Mouse (Mus musculus) forebrain, embryonic 15.5 days (tissue): ENCODE measurements at regions not wholly inside any gene's neighbourhood (a gene's known extent, or its start where the extent isn't known, plus 50 kb on each side); places are given as distances from the start of the nearest gene placed in this dataset.

Experiments
- ATAC-seq: fragments of 200-750 bp; cut with Nextera tagmentation; replicated peaks from 2 replicates; pipeline ENCODE4 v1.8.0; 2017; ENCODE audit warnings: mild to moderate bottlenecking, moderate TSS enrichment, moderate library complexity
- H3K27ac ChIP-seq: fragments of 300-500 bp; sonication (generic); replicated peaks from 2 replicates; pipeline ENCODE4 v1.5.1; 2015; ENCODE audit warnings: mild to moderate bottlenecking, inconsistent platforms
- H3K27me3 ChIP-seq: fragments of 300-500 bp; sonication (generic); 2 replicates; pipeline ENCODE4 v1.6.1; 2015; ENCODE audit warnings: inconsistent platforms
- H3K36me3 ChIP-seq: fragments of 300-500 bp; sonication (generic); 2 replicates; pipeline ENCODE4 v1.6.1; 2015; ENCODE audit warnings: mild to moderate bottlenecking, inconsistent platforms
- H3K4me1 ChIP-seq: fragments of 300-500 bp; sonication (generic); 2 replicates; pipeline ENCODE4 v1.6.1; 2015; ENCODE audit warnings: inconsistent platforms
- H3K4me2 ChIP-seq: fragments of 300-500 bp; sonication (generic); replicated peaks from 2 replicates; pipeline ENCODE4 v1.6.1; 2015; ENCODE audit warnings: mild to moderate bottlenecking, inconsistent platforms
- H3K4me3 ChIP-seq: fragments of 300-500 bp; sonication (generic); 2 replicates; pipeline ENCODE4 v1.5.1; 2015; ENCODE audit warnings: mild to moderate bottlenecking, inconsistent platforms
- H3K9ac ChIP-seq: fragments of 300-500 bp; sonication (generic); replicated peaks from 2 replicates; pipeline ENCODE4 v1.6.1; 2015; ENCODE audit warnings: mild to moderate bottlenecking, inconsistent platforms
- H3K9me3 ChIP-seq: fragments of 300-500 bp; sonication (generic); 2 replicates; pipeline ENCODE4 v1.6.1; 2016; ENCODE audit warnings: inconsistent platforms
- WGBS: fragments of 180-500 bp; shearing (Covaris S2); methylation state at CpG from one replicate; pipeline ENCODE4 v1.1.7; 2015; ENCODE audit warnings: mixed read lengths; 5-methylcytosine and 5-hydroxymethylcytosine counted together

DNA sequence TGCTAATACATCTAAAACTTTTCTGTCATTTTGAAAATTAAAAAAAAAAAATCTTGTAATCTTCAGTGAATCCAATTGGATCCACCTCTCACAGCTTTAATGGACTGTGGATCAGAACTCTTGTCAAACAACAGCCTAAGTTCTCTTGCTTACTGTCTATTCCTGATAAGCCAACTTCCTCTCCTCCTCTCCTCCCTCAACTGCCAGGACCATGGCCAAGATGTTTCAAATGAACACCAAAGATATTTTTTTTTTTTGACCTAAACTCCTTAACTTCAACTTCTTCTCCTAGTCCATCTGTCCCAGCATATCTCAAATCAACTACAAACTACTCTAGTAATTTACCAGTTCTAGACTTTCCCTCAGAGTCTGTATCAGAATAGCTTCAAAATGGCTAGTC, 1258.5 kb downstream of the Tbl1xr1 start:
- Histone ChIP-seq H3K4me1 (no peaks in the 10 kb centered on the region), H3K4me3 (no peak overlapping the region), H3K4me2 (no peak overlapping the region), H3K27me3 (no peaks in the 10 kb centered on the region), H3K9ac (no peak overlapping the region), H3K36me3 (no peaks in the 10 kb centered on the region), H3K27ac (no peak overlapping the region), H3K9me3 (no peaks in the 10 kb centered on the region)
- ATAC-seq = no peak

DNA sequence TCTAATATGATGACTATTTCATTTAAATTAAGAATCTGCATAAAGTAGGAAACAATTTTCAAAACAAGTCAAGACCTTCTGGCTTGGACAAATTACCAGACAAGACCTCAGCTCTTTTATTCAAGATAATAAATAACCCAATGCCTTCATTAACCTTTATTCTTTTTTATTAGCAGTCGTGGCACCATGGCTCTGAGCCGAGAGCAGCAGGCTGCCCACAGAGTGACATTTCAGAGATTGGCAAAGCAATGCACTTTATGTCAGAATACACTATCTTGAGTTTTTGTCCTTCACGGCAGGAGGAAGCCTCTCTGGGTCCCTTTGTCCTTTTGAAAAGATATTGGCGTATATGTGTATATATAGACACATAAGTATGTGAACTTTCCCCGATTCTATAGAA, 1297.9 kb downstream of the Tbl1xr1 start:
- WGBS = 70% methylated on average over 5 of the region's 5 CpGs
- no peaks in the 10 kb centered on the region for H3K9me3 ChIP-seq
- no peaks in the 10 kb centered on the region for H3K27me3 ChIP-seq
- ATAC-seq = no peak
- H3K4me1 ChIP-seq = no peaks in the 10 kb centered on the region
- H3K27ac ChIP-seq = no peak overlapping the region
- no peak overlapping the region for H3K4me3 ChIP-seq
- no peak overlapping the region for H3K9ac ChIP-seq
- H3K4me2 ChIP-seq = no peak overlapping the region
- no peaks in the 10 kb centered on the region for H3K36me3 ChIP-seq

DNA sequence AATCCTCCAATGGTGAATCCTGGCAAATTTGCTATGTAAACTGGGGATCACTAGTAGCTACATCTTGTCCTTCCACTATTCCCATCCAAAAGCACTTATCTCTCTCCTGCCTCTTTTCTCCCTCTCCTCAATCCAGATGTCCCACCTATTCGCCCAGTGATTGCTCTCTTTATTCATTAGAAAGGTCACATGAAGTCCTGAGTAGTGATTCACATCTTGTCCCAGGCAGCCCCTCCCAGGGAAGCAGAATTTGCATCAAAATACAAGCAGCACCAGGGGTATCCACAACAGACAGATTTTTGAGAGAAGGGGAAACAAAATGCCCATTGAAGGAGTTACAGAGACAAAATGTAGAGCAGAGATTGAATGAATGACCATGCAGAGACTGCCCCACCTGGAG, 1328.4 kb downstream of the Tbl1xr1 start:
- H3K27ac ChIP-seq = no peak overlapping the region
- no peak overlapping the region for H3K4me2 ChIP-seq
- H3K4me3 ChIP-seq = no peak overlapping the region
- no peaks in the 10 kb centered on the region for H3K4me1 ChIP-seq
- H3K9ac ChIP-seq = no peak overlapping the region
- ATAC-seq = no peak
- no peaks in the 10 kb centered on the region for H3K9me3 ChIP-seq
- 54% methylated on average over 1 of the region's 1 CpGs for WGBS
- H3K27me3 ChIP-seq = no peaks in the 10 kb centered on the region
- H3K36me3 ChIP-seq = no peaks in the 10 kb centered on the region

DNA sequence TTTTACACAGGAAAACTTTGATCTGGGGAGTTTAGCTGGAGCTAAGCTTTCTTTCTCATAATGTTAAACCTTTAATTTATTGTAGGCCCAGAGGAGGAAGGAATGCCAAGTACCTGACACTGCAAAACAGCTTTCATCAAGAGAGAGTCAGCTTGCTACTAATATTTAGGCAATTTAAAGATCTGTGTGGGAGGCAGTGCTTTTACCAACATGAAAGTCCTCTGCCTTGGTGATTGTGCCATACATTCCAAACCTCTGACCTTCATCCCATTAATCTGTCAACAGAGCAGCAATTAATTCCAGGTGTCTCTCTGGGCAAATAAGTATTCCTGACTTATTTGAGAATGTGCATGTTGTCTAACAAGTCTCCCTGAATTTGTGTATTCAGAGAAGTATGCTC, 1333.0 kb downstream of the Tbl1xr1 start:
- H3K4me3 ChIP-seq = no peak overlapping the region
- no peak for ATAC-seq
- H3K4me2 ChIP-seq = no peak overlapping the region

DNA sequence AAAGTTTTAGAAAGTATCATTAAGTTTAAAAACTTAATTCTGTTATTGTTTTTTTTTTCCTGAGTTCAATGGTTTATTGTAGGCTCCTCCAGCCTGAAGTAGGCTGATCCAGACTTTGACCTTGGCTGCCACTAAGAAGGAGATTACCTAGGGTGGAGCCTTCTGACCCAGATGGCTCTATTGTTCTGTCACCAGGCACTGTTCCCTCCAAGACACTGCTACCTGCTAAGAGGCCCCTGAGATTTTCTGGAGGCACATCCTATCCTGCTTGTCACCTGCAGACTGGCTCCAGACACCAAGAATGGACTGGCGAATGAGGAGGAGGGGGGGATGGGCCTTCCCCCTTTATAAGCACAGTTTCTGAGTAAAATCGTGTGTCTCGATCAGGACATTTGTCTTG, 1350.5 kb downstream of the Tbl1xr1 start:
- Histone ChIP-seq H3K9me3 (no peaks in the 10 kb centered on the region), H3K4me3 (no peak overlapping the region), H3K27me3 (no peaks in the 10 kb centered on the region), H3K4me2 (no peak overlapping the region), H3K27ac (no peak overlapping the region), H3K9ac (no peak overlapping the region), H3K36me3 (no peaks in the 10 kb centered on the region), H3K4me1 (no peaks in the 10 kb centered on the region)
- 85% methylated on average over 3 of the region's 3 CpGs for WGBS
- ATAC-seq = no peak

More for the DNA sequence above, 1333.0 kb downstream of the Tbl1xr1 start:
- H3K4me1 ChIP-seq = no peaks in the 10 kb centered on the region
- no peak overlapping the region for H3K27ac ChIP-seq
- no peaks in the 10 kb centered on the region for H3K27me3 ChIP-seq
- no peak overlapping the region for H3K9ac ChIP-seq
- no peaks in the 10 kb centered on the region for H3K9me3 ChIP-seq
- H3K36me3 ChIP-seq = no peaks in the 10 kb centered on the region

DNA sequence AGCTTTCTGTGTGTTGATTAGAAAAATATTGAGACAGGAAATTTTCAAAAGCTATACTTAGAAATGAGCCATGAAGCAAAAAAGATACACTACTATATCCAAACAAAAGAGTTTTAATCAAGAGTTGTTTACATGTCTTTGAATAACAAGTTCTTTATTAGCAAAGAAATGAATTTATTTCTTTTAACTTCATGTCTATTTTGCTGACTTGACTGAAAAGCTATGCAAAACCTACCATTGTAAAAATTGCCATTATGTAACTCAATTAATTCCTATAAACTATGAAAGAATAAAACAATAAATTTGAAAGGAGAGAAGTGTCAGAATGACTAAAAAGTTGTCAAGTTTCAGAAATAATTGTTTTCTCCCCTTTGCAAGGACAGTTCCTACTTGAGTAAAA, 1358.6 kb downstream of the Tbl1xr1 start:
- Histone ChIP-seq H3K36me3 (no peaks in the 10 kb centered on the region), H3K9me3 (no peaks in the 10 kb centered on the region), H3K9ac (no peak overlapping the region), H3K4me2 (no peak overlapping the region), H3K27me3 (no peaks in the 10 kb centered on the region), H3K4me1 (no peaks in the 10 kb centered on the region), H3K27ac (no peak overlapping the region), H3K4me3 (no peak overlapping the region)
- no peak for ATAC-seq

DNA sequence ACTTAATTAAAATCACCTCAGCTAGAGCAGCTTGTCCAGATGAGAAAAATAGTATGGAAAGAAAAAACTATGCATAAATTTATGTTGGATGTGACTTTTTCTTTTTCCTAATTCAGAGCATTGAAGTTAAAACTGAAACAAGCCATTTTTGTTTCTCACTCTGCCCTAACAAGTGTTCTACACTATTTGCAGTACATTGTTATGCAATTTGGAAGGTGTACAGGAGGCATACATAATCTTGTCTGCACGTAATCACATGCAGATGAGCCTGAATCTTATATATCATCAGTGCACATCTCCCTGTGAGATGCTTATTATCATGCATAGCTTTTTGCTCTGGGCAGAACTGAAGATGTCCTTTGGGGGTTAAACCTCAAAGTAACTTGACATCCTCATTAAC, 1381.3 kb downstream of the Tbl1xr1 start:
- Histone ChIP-seq H3K36me3 (no peaks in the 10 kb centered on the region), H3K27ac (no peak overlapping the region), H3K4me3 (no peak overlapping the region), H3K27me3 (no peaks in the 10 kb centered on the region), H3K4me1 (no peaks in the 10 kb centered on the region), H3K9me3 (no peaks in the 10 kb centered on the region), H3K9ac (no peak overlapping the region), H3K4me2 (no peak overlapping the region)
- ATAC-seq = no peak
- WGBS = 71% methylated on average over 1 of the region's 1 CpGs

DNA sequence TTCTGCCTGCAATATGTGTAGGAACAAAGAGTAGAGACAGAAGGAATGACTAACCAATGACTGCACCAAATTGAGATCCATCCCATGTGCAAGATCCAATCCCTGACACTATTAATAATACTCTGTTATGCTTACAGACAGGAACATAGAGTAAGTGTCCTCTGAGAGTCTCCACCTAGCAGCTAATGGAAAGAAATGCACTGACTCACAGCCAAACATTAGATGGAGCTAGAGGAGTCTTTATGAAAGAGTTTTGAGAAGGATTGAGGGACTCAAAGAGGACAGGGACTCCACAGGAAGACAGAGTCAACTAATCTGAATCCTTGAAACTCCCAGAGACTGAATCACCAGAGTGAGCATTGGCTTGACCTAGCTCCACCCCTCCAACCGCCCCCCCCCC, 1423.4 kb downstream of the Tbl1xr1 start:
- H3K36me3 ChIP-seq = no peaks in the 10 kb centered on the region
- no peaks in the 10 kb centered on the region for H3K27me3 ChIP-seq
- H3K4me2 ChIP-seq = no peak overlapping the region
- H3K27ac ChIP-seq = no peak overlapping the region
- no peaks in the 10 kb centered on the region for H3K9me3 ChIP-seq
- no peak overlapping the region for H3K9ac ChIP-seq
- no peaks in the 10 kb centered on the region for H3K4me1 ChIP-seq
- H3K4me3 ChIP-seq = no peak overlapping the region
- 47% methylated on average over 1 of the region's 1 CpGs for WGBS
- ATAC-seq = no peak

DNA sequence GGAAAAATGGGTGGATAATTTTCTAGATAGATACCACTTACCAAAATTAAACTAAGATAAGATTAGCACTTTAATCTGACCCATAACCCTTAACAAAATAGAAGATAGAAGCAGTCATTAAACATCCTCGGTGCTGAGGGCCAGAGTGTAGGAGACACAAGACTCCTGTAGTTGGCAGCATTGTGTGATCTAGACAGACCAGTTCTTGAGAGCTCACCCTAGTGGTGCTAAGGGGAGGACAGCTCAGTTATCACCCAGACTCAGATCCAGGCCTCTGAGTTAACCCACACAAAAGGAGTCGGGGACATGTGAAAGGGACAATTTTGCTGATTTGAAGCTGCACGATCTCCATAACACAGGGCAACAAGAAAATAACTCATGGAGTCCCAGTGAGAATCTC, 1471.1 kb downstream of the Tbl1xr1 start:
- Histone ChIP-seq H3K9ac (no peak overlapping the region), H3K4me1 (no peaks in the 10 kb centered on the region), H3K27me3 (no peaks in the 10 kb centered on the region), H3K27ac (no peak overlapping the region), H3K9me3 (no peaks in the 10 kb centered on the region), H3K36me3 (no peaks in the 10 kb centered on the region), H3K4me2 (no peak overlapping the region), H3K4me3 (no peak overlapping the region)
- no peak for ATAC-seq
- 95% methylated on average over 3 of the region's 3 CpGs for whole genome bisulfite sequencing

DNA sequence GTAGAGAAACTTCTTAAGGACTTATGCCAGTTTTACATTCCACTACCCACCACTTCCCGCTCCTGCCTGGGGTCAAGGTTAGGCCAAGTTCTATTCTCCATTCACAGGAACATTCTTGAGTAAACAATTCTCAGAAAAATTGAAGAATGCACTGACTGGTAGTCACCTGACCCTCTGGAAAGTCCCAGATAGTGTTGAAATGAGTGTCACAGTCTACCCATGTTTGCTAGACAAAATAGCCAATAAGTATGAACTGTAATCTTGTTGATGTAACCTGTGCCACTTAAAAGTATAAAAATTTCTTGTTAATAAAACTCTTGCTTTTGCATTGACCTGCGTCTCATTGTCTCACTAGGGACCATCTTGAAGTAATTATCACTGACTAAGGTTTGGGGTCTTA, 1487.9 kb downstream of the Tbl1xr1 start:
- no peak for ATAC-seq
- no peaks in the 10 kb centered on the region for H3K27me3 ChIP-seq
- H3K27ac ChIP-seq = no peak overlapping the region
- no peaks in the 10 kb centered on the region for H3K36me3 ChIP-seq
- no peaks in the 10 kb centered on the region for H3K9me3 ChIP-seq
- H3K4me2 ChIP-seq = no peak overlapping the region
- H3K9ac ChIP-seq = no peak overlapping the region
- no peaks in the 10 kb centered on the region for H3K4me1 ChIP-seq
- 90% methylated on average over 2 of the region's 2 CpGs for WGBS
- H3K4me3 ChIP-seq = no peak overlapping the region

DNA sequence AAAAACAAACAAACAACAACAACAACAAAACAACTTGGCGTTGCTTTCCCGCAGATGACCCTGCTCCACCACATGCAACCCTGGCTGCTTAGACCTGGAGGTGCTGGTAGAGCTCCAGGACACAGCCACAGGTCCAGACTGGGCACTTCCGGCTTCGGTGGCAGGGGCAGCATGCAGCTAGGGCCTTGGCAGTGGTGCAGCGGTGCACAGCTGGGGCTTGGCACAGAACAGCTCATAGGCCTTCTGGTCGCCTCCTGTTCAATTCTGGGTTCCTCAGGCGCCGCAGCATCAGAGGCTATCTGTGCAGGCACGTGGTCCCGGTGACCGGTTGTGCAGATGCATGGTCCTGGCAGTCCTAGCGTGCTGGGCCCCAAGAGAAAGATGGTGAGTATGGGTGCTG, 1492.4 kb downstream of the Tbl1xr1 start:
- H3K4me3 ChIP-seq = no peak overlapping the region
- H3K27ac ChIP-seq = no peak overlapping the region
- no peaks in the 10 kb centered on the region for H3K27me3 ChIP-seq
- H3K9ac ChIP-seq = no peak overlapping the region
- H3K4me2 ChIP-seq = no peak overlapping the region
- no peaks in the 10 kb centered on the region for H3K4me1 ChIP-seq
- no peak for ATAC-seq
- no peaks in the 10 kb centered on the region for H3K9me3 ChIP-seq
- H3K36me3 ChIP-seq = no peaks in the 10 kb centered on the region
- WGBS = 97% methylated on average over 12 of the region's 12 CpGs

DNA sequence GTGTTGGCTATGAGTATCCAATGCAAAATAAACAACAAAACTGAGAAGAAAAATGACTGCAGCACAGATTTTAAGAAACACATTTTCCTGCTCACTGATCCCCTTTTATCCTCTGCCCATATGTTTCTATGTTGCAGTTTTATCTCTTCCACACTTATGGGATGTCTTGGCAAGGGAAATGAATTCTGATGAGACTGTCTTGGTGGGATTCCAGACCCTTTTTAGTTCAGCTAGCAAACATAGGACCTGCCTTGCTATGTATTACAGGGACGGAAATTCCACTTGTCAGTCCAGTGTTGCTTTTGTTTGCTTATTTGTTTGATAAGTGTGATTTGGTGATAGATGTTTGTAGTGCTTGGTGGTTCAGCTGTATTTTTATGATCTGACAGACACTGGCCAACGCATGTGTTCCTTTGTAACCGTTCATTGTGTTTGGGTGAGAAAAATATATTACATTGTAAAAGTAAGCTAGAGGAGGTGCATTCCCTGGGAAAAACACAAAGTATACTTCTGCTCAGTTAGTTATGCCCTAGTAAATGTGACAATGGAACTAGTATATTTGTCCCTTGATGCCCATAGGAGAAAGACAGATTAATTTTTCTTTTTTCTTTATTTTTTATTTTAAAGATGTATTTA, 1516.2 kb downstream of the Tbl1xr1 start:
- Histone ChIP-seq H3K4me1 (no peaks in the 10 kb centered on the region), H3K9ac (no peak overlapping the region), H3K36me3 (no peaks in the 10 kb centered on the region), H3K27ac (no peak overlapping the region), H3K4me2 (no peak overlapping the region), H3K9me3 (no peaks in the 10 kb centered on the region), H3K4me3 (no peak overlapping the region), H3K27me3 (no peaks in the 10 kb centered on the region)
- WGBS = 49% methylated on average over 3 of the region's 3 CpGs
- peak; percentile 84 for ATAC-seq

DNA sequence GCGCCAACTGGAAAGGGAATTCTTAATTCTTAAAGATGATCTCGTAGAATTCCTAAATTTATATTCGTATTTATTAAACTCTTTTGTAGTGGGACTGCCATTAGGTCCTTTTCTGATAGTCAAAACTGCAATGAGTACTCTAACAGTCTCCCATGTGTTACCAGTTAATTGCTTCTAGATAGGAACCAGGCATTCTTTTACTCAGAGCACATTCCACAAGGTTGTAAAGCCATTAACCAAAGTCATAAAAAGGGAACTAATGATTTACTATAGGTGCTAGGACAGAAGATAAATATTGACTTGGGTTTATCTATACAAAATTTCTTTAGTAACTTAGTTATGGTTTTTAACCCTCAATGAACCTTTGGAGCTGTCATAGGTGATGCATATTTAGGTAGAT, 1525.0 kb downstream of the Tbl1xr1 start:
- Histone ChIP-seq H3K27me3 (no peaks in the 10 kb centered on the region), H3K4me1 (no peaks in the 10 kb centered on the region)
- ATAC-seq = no peak

More for the DNA sequence above, 1525.0 kb downstream of the Tbl1xr1 start:
- no peaks in the 10 kb centered on the region for H3K9me3 ChIP-seq
- H3K27ac ChIP-seq = no peak overlapping the region
- H3K9ac ChIP-seq = no peak overlapping the region
- H3K36me3 ChIP-seq = no peaks in the 10 kb centered on the region
- WGBS = 85% methylated on average over 3 of the region's 3 CpGs
- no peak overlapping the region for H3K4me2 ChIP-seq
- H3K4me3 ChIP-seq = no peak overlapping the region
